In genomic region chr11:104150911-104151310, GRCm38 (mm10) we compare ENCODE assay signal across 40 mouse cellular contexts. TPM values are rescaled to one million over a fixed set of nuclear protein-coding genes. Genes with fewer than 3 reads are reported as not detected.
"Had no signal": no experiment of that assay in that cellular context is flagged by ENCODE, and none has a peak within 500 bp of the region (broad histone marks: within the 10 kb centered on the region; RNA-seq: fewer than 3 reads in every experiment).

No protein-coding gene starts in this region.

- H3K9ac ChIP-seq: heart, embryonic 13.5 days; heart, embryonic 15.5 days; hindbrain, embryonic 13.5 days; hindbrain, embryonic 15.5 days; intestine, embryonic 15.5 days; limb, embryonic 13.5 days; limb, embryonic 15.5 days; liver, embryonic 12.5 days; liver, embryonic 14.5 days had no signal

- H3K27me3 ChIP-seq: hindbrain, embryonic 15.5 days; intestine, embryonic 15.5 days; limb, embryonic 13.5 days; limb, embryonic 15.5 days had no signal

- ATAC-seq: hindbrain, postnatal 0 days; intestine, embryonic 15.5 days; intestine, postnatal 0 days; liver, embryonic 12.5 days had no signal

- H3K9me3 ChIP-seq: heart, embryonic 13.5 days; heart, embryonic 15.5 days; hindbrain, embryonic 13.5 days; hindbrain, embryonic 15.5 days; intestine, embryonic 15.5 days; limb, embryonic 13.5 days; limb, embryonic 15.5 days; liver, embryonic 12.5 days had no signal

- H3K4me1 ChIP-seq: heart, embryonic 13.5 days; heart, embryonic 15.5 days; intestine, embryonic 15.5 days; limb, embryonic 13.5 days; limb, embryonic 15.5 days; liver, embryonic 12.5 days had no signal

- H3K4me3 ChIP-seq: heart, adult 2 months; heart, embryonic 13.5 days; heart, embryonic 15.5 days; hindbrain, embryonic 13.5 days; hindbrain, embryonic 15.5 days; intestine, embryonic 15.5 days; limb, embryonic 13.5 days; limb, embryonic 15.5 days; liver, embryonic 12.5 days had no signal

- H3K27ac ChIP-seq: heart, adult 2 months; heart, embryonic 13.5 days; heart, embryonic 15.5 days; hindbrain, embryonic 13.5 days; hindbrain, embryonic 15.5 days; hindbrain, postnatal 0 days; intestine, embryonic 15.5 days; kidney, postnatal 0 days; limb, embryonic 13.5 days; limb, embryonic 15.5 days; liver, embryonic 12.5 days; liver, embryonic 14.5 days had no signal

- DNase-seq: gastrocnemius, postnatal 14 days; gastrocnemius, postnatal 36 days; heart, adult 11 months; heart, adult 2 months; heart, postnatal 14 days; heart, postnatal 36 days; kidney, adult 18-20 months; kidney, adult 8-10 months; kidney, postnatal 14 days; kidney, postnatal 36 days; layer of hippocampus, adult 9-11 months; layer of hippocampus, postnatal 36 days had no signal

- H3K36me3 ChIP-seq: heart, embryonic 13.5 days; heart, embryonic 15.5 days; hindbrain, embryonic 13.5 days; hindbrain, embryonic 15.5 days; intestine, embryonic 15.5 days; limb, embryonic 13.5 days; limb, embryonic 15.5 days; liver, embryonic 12.5 days had no signal

- H3K4me2 ChIP-seq: heart, embryonic 11.5 days; heart, embryonic 13.5 days; heart, embryonic 15.5 days; hindbrain, embryonic 13.5 days; hindbrain, embryonic 15.5 days; intestine, embryonic 15.5 days; limb, embryonic 13.5 days; limb, embryonic 15.5 days; liver, embryonic 12.5 days had no signal

RNA-seq across cellular contexts. Expression of gene Crhr1, which starts 18.3 kb away (rescaled TPM):
- total RNA-seq: gastrocnemius, adult 18-20 months; gastrocnemius, adult 8-10 months; gastrocnemius, postnatal 14 days; gastrocnemius, postnatal 36 days; heart, adult 2 months; heart, postnatal 14 days; heart, postnatal 36 days; hematopoietic stem cell, adult 5-6 weeks had no signal
- polyA plus RNA-seq: heart, adult 2 months; heart, embryonic 11.5 days; heart, embryonic 13.5 days; heart, embryonic 15.5 days; heart, postnatal 0 days; intestine, postnatal 0 days; large intestine, adult 2 months; limb, embryonic 15.5 days; liver, embryonic 12.5 days; liver, embryonic 14.5 days had no signal

RNA-seq across cellular contexts. Expression of gene Sppl2c, which starts 35.2 kb away (rescaled TPM):
- total RNA-seq: gastrocnemius, adult 18-20 months; gastrocnemius, adult 8-10 months; gastrocnemius, postnatal 14 days; gastrocnemius, postnatal 36 days; heart, adult 2 months; heart, postnatal 14 days; heart, postnatal 36 days; hematopoietic stem cell, adult 5-6 weeks; hindbrain, postnatal 0 days; layer of hippocampus, adult 18-20 months; layer of hippocampus, adult 8-10 months; layer of hippocampus, postnatal 14 days; layer of hippocampus, postnatal 36 days; left cerebral cortex, adult 18-20 months; left cerebral cortex, adult 8-10 months; left cerebral cortex, postnatal 10 days; left cerebral cortex, postnatal 36 days had no signal
- polyA plus RNA-seq: heart, embryonic 11.5 days; heart, embryonic 13.5 days; heart, embryonic 15.5 days; heart, postnatal 0 days; hindbrain, embryonic 11.5 days; hindbrain, embryonic 13.5 days; hindbrain, embryonic 15.5 days; hindbrain, postnatal 0 days; intestine, embryonic 15.5 days; intestine, postnatal 0 days; kidney, embryonic 14.5 days; kidney, postnatal 0 days; limb, embryonic 11.5 days; limb, embryonic 13.5 days; limb, embryonic 15.5 days; liver, embryonic 12.5 days; liver, embryonic 14.5 days had no signal
